Mouse (Mus musculus): ENCODE measurements around the gene Phactr3.

- TF ChIP-seq POLR2A (IDR thresholded peaks at IDR 0.05; ENCODE audit: insufficient read depth, low read depth, low read length) (no peak), CTCF (IDR thresholded peaks at IDR 0.05; ENCODE audit: insufficient read depth, low read depth, low read length) (no peak)
Measured at GRCm38 (mm10) chr2:178129161-178129560, 10.4 kb downstream of the Phactr3 start.

Data from olfactory bulb, adult 2 months (tissue).